Mouse (Mus musculus): ENCODE results near the gene Kcnn1. TPM values are rescaled to one million over a fixed set of nuclear protein-coding genes. Genes with fewer than 3 reads are reported as not detected.

Gene Kcnn1
- polyA plus RNA-seq, 2 experiments: 2.5 to 9.1 TPM

DNA sequence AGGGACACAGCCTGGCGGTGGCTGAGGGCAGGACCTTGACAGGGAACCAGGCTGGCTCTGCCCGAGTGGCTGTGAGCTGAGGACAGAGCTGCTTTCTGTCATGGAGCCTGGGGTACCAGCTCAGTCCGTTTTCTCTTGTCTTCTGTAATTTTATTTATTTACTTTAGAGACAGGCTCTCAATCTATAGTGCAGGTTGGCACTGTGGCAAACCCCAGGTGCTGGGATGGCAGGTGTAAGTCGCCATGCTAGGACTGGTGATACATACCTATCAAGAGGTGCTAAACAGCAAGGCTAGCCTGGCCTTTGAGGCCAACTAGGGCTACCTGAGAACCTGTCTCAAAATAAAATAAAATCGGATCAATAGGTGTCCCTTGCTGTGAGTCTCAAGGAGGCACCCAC lies 7.0 kb downstream of the Kcnn1 start:
- H3K4me1 ChIP-seq (ENCODE audit: control insufficient read depth, insufficient read depth, low read length): peaks cover 17% of the 10 kb centered on the region
- 64% methylated on average over 5 of the region's 5 CpGs for WGBS
- ATAC-seq (ENCODE audit: low FRiP score, low read depth): no peak
- no peaks in the 10 kb centered on the region for H3K36me3 ChIP-seq (ENCODE audit: control insufficient read depth, insufficient read depth, low read length)
- peak overlapping the region; percentile 83; the same call in 1 of the 2 replicates for H3K4me2 ChIP-seq (replicated peaks; ENCODE audit: low read depth, low read length, severe bottlenecking)
- no peaks in the 10 kb centered on the region for H3K9me3 ChIP-seq (ENCODE audit: control insufficient read depth, low read length)
- no peak for TF ChIP-seq POLR2A (IDR thresholded peaks at IDR 0.05; ENCODE audit: borderline replicate concordance, extremely low read depth, insufficient read depth, insufficient read length)
- H3K9ac ChIP-seq (ENCODE audit: low read depth, low read length, severe bottlenecking): no peak overlapping the region
- H3K27me3 ChIP-seq (ENCODE audit: control insufficient read depth, insufficient read depth, low read length): no peaks in the 10 kb centered on the region
- H3K27ac ChIP-seq (replicated peaks; ENCODE audit: low read depth, low read length): no peak overlapping the region
- no peak for DNase-seq (ENCODE audit: low spot score)
- H3K4me3 ChIP-seq (replicated peaks; ENCODE audit: low read length): no peak overlapping the region

DNA sequence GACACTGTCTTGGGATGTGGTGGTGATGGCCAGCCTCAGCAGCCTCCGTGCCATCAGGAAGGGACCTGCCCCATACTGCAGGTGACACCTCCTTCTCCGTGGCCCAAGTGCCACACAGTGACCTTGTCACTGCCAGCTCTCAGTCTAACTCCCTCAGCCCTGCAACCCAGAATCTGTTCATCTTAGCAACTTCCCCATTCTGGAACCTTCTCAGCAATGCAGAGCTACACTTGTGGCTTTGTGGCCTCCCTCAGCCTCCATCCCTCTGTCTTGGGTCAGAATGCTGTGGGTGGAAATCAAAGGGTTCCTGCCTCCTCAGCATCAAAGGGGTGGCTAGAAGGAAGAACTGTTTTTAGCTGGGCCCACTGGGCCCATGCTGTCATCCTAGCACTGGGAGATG lies 9.2 kb downstream of the Kcnn1 start:
- DNase-seq (ENCODE audit: low spot score) (no peak), ATAC-seq (ENCODE audit: low FRiP score, low read depth) (no peak)
- H3K27ac ChIP-seq (replicated peaks; ENCODE audit: low read depth, low read length): no peak overlapping the region
- H3K9ac ChIP-seq (ENCODE audit: low read depth, low read length, severe bottlenecking): no peak overlapping the region
- WGBS: 86% methylated on average over 2 of the region's 2 CpGs
- H3K9me3 ChIP-seq (ENCODE audit: control insufficient read depth, low read length): no peaks in the 10 kb centered on the region
- no peak for TF ChIP-seq POLR2A (IDR thresholded peaks at IDR 0.05; ENCODE audit: borderline replicate concordance, extremely low read depth, insufficient read depth, insufficient read length)
- H3K27me3 ChIP-seq (ENCODE audit: control insufficient read depth, insufficient read depth, low read length): no peaks in the 10 kb centered on the region
- no peak overlapping the region for H3K4me3 ChIP-seq (replicated peaks; ENCODE audit: low read length)
- H3K36me3 ChIP-seq (ENCODE audit: control insufficient read depth, insufficient read depth, low read length): no peaks in the 10 kb centered on the region
- H3K4me2 ChIP-seq (replicated peaks; ENCODE audit: low read depth, low read length, severe bottlenecking): no peak overlapping the region
- peaks cover 17% of the 10 kb centered on the region for H3K4me1 ChIP-seq (ENCODE audit: control insufficient read depth, insufficient read depth, low read length)

DNA sequence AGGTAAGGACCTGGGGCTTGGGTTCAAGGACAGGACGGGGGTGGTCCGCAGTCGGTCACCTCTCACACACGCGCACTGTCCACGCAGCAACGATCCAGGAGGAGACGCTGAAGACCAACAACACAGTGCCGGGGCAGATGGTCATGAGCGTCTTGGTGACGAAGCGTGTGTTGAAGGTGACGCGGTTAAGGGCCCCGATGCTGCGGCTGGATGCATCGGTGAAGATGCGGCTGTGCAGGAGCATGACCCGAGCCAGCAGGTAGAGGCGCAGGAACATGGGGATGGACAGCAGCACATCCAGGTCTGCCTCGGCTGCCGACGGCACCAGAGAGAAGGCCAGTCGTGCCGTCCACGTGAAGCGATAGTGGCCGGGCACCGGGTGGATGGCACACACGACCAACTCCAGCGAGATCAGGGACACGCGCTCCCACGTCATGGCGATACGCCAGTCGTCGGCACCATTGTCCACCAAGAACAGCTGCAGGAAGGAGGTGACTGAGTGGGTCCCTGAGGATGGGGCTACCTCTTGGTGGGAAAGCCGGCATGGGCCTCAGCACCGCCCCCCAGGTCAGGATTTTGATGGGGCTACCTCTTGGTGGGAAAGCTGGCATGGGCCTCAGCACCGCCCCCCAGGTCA lies 10.3 kb downstream of the Kcnn1 start:
- H3K4me1 ChIP-seq (ENCODE audit: control insufficient read depth, insufficient read depth, low read length): peaks cover 16% of the 10 kb centered on the region
- no peak for DNase-seq (ENCODE audit: low spot score)
- no peaks in the 10 kb centered on the region for H3K9me3 ChIP-seq (ENCODE audit: control insufficient read depth, low read length)
- H3K4me3 ChIP-seq (replicated peaks; ENCODE audit: low read length): no peak overlapping the region
- no peaks in the 10 kb centered on the region for H3K27me3 ChIP-seq (ENCODE audit: control insufficient read depth, insufficient read depth, low read length)
- no peak overlapping the region for H3K9ac ChIP-seq (ENCODE audit: low read depth, low read length, severe bottlenecking)
- TF ChIP-seq POLR2A (IDR thresholded peaks at IDR 0.05; ENCODE audit: borderline replicate concordance, extremely low read depth, insufficient read depth, insufficient read length): no peak
- no peak overlapping the region for H3K27ac ChIP-seq (replicated peaks; ENCODE audit: low read depth, low read length)
- ATAC-seq (ENCODE audit: low FRiP score, low read depth): no peak
- H3K36me3 ChIP-seq (ENCODE audit: control insufficient read depth, insufficient read depth, low read length): no peaks in the 10 kb centered on the region
- no peak overlapping the region for H3K4me2 ChIP-seq (replicated peaks; ENCODE audit: low read depth, low read length, severe bottlenecking)
- WGBS: 88% methylated on average over 41 of the region's 41 CpGs

- no peak for TF ChIP-seq POLR2A (IDR thresholded peaks at IDR 0.05; ENCODE audit: borderline replicate concordance, extremely low read depth, insufficient read depth, insufficient read length)
- Histone ChIP-seq H3K9ac (ENCODE audit: low read depth, low read length, severe bottlenecking) (peak overlapping the region; percentile 31; the same call in 1 of the 2 replicates), H3K27ac (replicated peaks; ENCODE audit: low read depth, low read length) (no peak overlapping the region), H3K4me2 (replicated peaks; ENCODE audit: low read depth, low read length, severe bottlenecking) (no peak overlapping the region), H3K4me1 (ENCODE audit: control insufficient read depth, insufficient read depth, low read length) (peaks cover 8% of the 10 kb centered on the region; the same call in 1 of the 2 replicates), H3K4me3 (replicated peaks; ENCODE audit: low read length) (no peak overlapping the region), H3K27me3 (ENCODE audit: control insufficient read depth, insufficient read depth, low read length) (no peaks in the 10 kb centered on the region), H3K36me3 (ENCODE audit: control insufficient read depth, insufficient read depth, low read length) (no peaks in the 10 kb centered on the region), H3K9me3 (ENCODE audit: control insufficient read depth, low read length) (no peaks in the 10 kb centered on the region)
- DNase-seq (ENCODE audit: low spot score) (no peak), ATAC-seq (ENCODE audit: low FRiP score, low read depth) (0 out of 2 replicates have a peak, but pooled peaks have one; percentile 24)
- 30% methylated on average over 6 of the region's 6 CpGs for WGBS
Observed at GRCm38 (mm10) chr8:70851837-70852236, 11.2 kb downstream of the Kcnn1 start.

- DNase-seq (ENCODE audit: low spot score): no peak
- Histone ChIP-seq H3K4me1 (ENCODE audit: control insufficient read depth, insufficient read depth, low read length) (peaks cover 3% of the 10 kb centered on the region; the same call in 1 of the 2 replicates), H3K27ac (replicated peaks; ENCODE audit: low read depth, low read length) (no peak overlapping the region), H3K9me3 (ENCODE audit: control insufficient read depth, low read length) (no peaks in the 10 kb centered on the region), H3K4me2 (replicated peaks; ENCODE audit: low read depth, low read length, severe bottlenecking) (no peak overlapping the region), H3K4me3 (replicated peaks; ENCODE audit: low read length) (no peak overlapping the region), H3K27me3 (ENCODE audit: control insufficient read depth, insufficient read depth, low read length) (no peaks in the 10 kb centered on the region), H3K36me3 (ENCODE audit: control insufficient read depth, insufficient read depth, low read length) (no peaks in the 10 kb centered on the region), H3K9ac (ENCODE audit: low read depth, low read length, severe bottlenecking) (no peak overlapping the region)
- WGBS: 76% methylated on average over 4 of the region's 4 CpGs
- ATAC-seq (ENCODE audit: low FRiP score, low read depth): no peak
- no peak for TF ChIP-seq POLR2A (IDR thresholded peaks at IDR 0.05; ENCODE audit: borderline replicate concordance, extremely low read depth, insufficient read depth, insufficient read length)
Observed at GRCm38 (mm10) chr8:70850947-70851346, 12.1 kb downstream of the Kcnn1 start.
